Mouse (Mus musculus): ENCODE results near the gene Atp5g3. TPM values are rescaled to one million over a fixed set of nuclear protein-coding genes. Genes with fewer than 3 reads are reported as not detected.

The Atp5g3 gene
- 1,072 and 1,080 TPM in 2 replicates for polyA plus RNA-seq (2012; rRNA removed)

DNA sequence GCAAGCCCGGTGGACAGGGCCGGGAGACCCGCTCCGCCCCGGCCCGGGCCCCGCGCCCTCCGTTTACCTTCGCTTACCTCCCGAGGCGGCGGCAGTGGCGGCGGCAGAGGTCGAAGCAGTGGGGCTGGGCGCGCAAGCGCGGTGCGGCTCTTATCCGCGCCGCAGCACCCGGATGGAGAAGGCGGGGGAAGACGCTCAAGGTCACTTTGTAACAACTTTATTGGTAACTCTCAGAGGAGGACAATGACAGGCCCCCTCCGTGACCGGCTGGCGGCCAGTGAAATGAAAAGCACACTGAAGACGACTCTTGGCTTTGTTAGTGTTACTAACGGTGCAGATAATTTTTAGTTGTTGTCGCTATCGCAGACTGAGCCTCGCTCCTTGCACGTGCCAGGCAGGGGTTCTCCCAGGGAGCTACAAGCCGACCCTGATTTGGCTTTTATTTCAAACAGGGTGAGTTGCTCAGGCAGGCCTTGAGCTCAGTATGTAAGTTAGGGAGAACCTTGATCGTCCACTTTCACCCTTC is at the start of gene Atp5g3:
Gene Atp5g3, minus strand, starts transcription at position 152 of the 526 bp plus-strand sequence.
- DNase-seq, result peak; percentile 94 to 95
- peak within 1 kb of the TSS; percentile 72 for H3K4me3 ChIP-seq (replicated peaks; ENCODE audit: insufficient read depth, low read depth, low read length)
- peak within 1 kb of the TSS; percentile 92 for H3K27ac ChIP-seq (ENCODE audit: insufficient read depth, low read length)
- H3K4me1 ChIP-seq (ENCODE audit: control insufficient read depth, insufficient read depth, low read length), result no peaks in the 10 kb centered on the region; the same call in 1 of the 2 replicates
- WGBS, result under 1% methylated on average over 38 of the region's 38 CpGs
- H3K27me3 ChIP-seq (ENCODE audit: control insufficient read depth, insufficient read depth, low read length), result no peaks in the 10 kb centered on the region
- TF ChIP-seq CTCF (IDR thresholded peaks at IDR 0.05; ENCODE audit: borderline replicate concordance, insufficient read depth, low read depth, low read length) (no peak), POLR2A (IDR thresholded peaks at IDR 0.05; ENCODE audit: borderline replicate concordance, insufficient read depth, low read length) (peak; percentile 87)

DNA sequence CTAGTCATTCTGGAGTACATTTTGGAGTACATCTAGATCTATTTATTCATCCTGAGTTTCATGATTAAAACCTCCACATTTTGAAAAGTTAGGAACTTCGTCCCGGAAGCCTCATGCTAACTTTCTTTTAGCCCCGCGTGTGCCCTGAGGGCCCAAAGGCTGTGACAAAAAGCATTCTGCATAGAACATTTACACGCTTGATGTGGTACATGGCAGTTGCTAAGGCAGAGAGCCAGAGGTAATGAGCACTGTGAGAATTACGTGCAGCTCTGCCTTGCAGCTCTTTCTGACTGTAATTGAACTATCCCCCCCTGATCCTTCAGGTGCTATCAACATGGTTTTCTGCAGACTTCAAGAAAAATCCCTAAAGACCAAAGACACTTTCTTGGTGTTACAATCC is 47.2 kb upstream of the Atp5g3 start:
- WGBS, result 36% methylated on average over 6 of the region's 6 CpGs
- Histone ChIP-seq H3K27ac (ENCODE audit: insufficient read depth, low read length) (no peak overlapping the region), H3K27me3 (ENCODE audit: control insufficient read depth, insufficient read depth, low read length) (no peaks in the 10 kb centered on the region), H3K4me1 (ENCODE audit: control insufficient read depth, insufficient read depth, low read length) (no peaks in the 10 kb centered on the region), H3K4me3 (replicated peaks; ENCODE audit: insufficient read depth, low read depth, low read length) (no peak overlapping the region)
- TF ChIP-seq CTCF (IDR thresholded peaks at IDR 0.05; ENCODE audit: borderline replicate concordance, insufficient read depth, low read depth, low read length), result no peak
- no peak for TF ChIP-seq POLR2A (IDR thresholded peaks at IDR 0.05; ENCODE audit: borderline replicate concordance, insufficient read depth, low read length)
- no peak for DNase-seq

DNA sequence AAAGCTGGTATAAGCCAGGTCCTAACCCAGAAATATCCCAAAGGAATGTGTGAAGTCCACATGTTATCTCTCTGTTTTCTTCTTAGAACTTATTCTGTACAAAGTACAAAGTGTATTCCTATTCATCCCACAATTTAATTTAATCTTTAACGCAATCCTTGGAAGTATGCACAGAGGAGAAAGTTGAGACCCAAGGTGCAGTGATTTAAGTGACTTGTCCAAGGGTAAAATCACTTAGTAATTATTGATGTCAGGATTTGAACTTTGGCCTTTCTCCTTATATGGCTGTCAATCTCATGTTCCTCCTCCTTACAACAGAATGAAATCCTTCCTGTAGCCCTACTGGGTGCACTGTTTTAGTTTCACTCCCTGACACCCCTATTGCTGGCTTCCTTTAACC is 42.5 kb upstream of the Atp5g3 start:
- WGBS, result 89% methylated on average over 1 of the region's 1 CpGs
- DNase-seq, result no peak
- Histone ChIP-seq H3K27ac (ENCODE audit: insufficient read depth, low read length) (no peak overlapping the region), H3K4me3 (replicated peaks; ENCODE audit: insufficient read depth, low read depth, low read length) (no peak overlapping the region), H3K4me1 (ENCODE audit: control insufficient read depth, insufficient read depth, low read length) (no peaks in the 10 kb centered on the region), H3K27me3 (ENCODE audit: control insufficient read depth, insufficient read depth, low read length) (no peaks in the 10 kb centered on the region)
- no peak for TF ChIP-seq POLR2A (IDR thresholded peaks at IDR 0.05; ENCODE audit: borderline replicate concordance, insufficient read depth, low read length)

DNA sequence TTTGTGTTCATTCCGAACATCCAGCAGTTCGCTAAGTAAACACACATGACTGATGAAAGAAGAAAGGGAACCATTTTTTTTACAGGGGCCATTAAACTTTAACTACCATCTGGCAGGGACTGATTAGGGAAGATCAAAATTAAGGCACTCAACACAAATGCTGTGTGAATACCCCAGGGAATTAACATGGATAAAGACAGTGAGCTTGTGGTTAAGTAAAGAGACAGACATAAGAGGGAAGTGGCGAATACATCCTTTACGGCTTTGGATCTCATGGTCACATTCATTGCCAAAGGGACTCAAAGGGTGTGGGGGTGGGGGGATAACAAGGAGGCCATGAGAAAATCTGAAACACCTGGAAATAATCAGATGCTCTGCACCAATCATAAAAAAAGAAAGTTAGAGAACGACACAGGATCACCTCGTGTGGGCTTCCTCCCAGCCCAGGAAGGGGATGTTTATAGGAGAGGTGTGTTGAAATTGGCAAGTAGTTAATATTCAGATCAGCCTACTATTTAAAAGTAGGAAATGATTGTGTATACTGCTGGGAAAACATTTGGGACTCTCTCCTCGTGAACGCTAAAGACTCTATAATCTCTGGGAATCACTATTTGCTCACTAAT is 41.6 kb upstream of the Atp5g3 start:
- WGBS, result 83% methylated on average over 8 of the region's 8 CpGs
- TF ChIP-seq POLR2A (IDR thresholded peaks at IDR 0.05; ENCODE audit: borderline replicate concordance, insufficient read depth, low read length) (no peak), CTCF (IDR thresholded peaks at IDR 0.05; ENCODE audit: borderline replicate concordance, insufficient read depth, low read depth, low read length) (no peak)
- Histone ChIP-seq H3K27me3 (ENCODE audit: control insufficient read depth, insufficient read depth, low read length) (no peaks in the 10 kb centered on the region), H3K27ac (ENCODE audit: insufficient read depth, low read length) (no peak overlapping the region), H3K4me3 (replicated peaks; ENCODE audit: insufficient read depth, low read depth, low read length) (no peak overlapping the region), H3K4me1 (ENCODE audit: control insufficient read depth, insufficient read depth, low read length) (no peaks in the 10 kb centered on the region)
- DNase-seq, result no peak

DNA sequence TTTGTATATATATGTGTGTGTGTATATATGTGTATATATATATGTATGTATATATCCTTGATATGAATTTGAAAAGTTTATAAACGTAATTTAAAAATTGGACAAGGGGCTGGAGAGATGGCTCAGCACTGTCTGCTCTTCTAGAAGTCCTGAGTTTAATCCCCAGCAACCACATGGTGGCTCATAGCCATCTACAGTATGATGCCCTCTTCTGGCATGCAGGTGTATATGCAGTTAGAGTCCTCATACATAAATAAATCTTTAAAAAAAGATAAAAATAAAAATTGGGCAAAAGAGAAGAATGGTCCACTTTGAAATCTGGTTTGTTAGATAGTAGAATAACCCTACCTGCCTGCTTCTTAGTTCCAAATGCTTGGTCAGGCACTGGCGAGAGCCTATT is 36.2 kb upstream of the Atp5g3 start:
- H3K27ac ChIP-seq (ENCODE audit: insufficient read depth, low read length), result no peak overlapping the region
- H3K4me3 ChIP-seq (replicated peaks; ENCODE audit: insufficient read depth, low read depth, low read length), result no peak overlapping the region
- 93% methylated on average over 2 of the region's 2 CpGs for WGBS
- DNase-seq, result no peak
- TF ChIP-seq POLR2A (IDR thresholded peaks at IDR 0.05; ENCODE audit: borderline replicate concordance, insufficient read depth, low read length) (no peak), CTCF (IDR thresholded peaks at IDR 0.05; ENCODE audit: borderline replicate concordance, insufficient read depth, low read depth, low read length) (no peak)
- no peaks in the 10 kb centered on the region for H3K27me3 ChIP-seq (ENCODE audit: control insufficient read depth, insufficient read depth, low read length)
- H3K4me1 ChIP-seq (ENCODE audit: control insufficient read depth, insufficient read depth, low read length), result no peaks in the 10 kb centered on the region

DNA sequence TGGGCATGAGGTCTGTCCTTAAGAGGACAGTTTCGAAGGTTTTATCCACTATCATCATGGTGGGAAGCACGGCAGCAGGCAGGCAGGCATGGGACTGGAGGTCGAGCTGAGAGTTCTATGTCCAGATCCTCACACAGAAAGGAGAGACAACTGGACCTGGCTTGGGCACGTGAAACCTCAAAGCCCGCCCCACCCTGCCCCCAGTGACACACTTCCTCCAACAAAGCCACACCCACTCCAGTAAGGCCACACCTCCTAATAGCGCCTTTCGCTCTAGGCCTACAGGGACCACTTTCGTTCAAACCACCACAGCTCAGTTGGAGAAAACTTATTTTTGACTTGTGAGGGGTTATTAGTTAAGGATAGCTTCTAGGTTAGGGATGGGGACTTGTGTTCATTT is 32.6 kb upstream of the Atp5g3 start:
- DNase-seq, result no peak
- TF ChIP-seq POLR2A (IDR thresholded peaks at IDR 0.05; ENCODE audit: borderline replicate concordance, insufficient read depth, low read length) (no peak), CTCF (IDR thresholded peaks at IDR 0.05; ENCODE audit: borderline replicate concordance, insufficient read depth, low read depth, low read length) (no peak)
- Histone ChIP-seq H3K27ac (ENCODE audit: insufficient read depth, low read length) (no peak overlapping the region), H3K4me3 (replicated peaks; ENCODE audit: insufficient read depth, low read depth, low read length) (no peak overlapping the region), H3K27me3 (ENCODE audit: control insufficient read depth, insufficient read depth, low read length) (no peaks in the 10 kb centered on the region), H3K4me1 (ENCODE audit: control insufficient read depth, insufficient read depth, low read length) (no peaks in the 10 kb centered on the region)
- 93% methylated on average over 8 of the region's 8 CpGs for WGBS

DNA sequence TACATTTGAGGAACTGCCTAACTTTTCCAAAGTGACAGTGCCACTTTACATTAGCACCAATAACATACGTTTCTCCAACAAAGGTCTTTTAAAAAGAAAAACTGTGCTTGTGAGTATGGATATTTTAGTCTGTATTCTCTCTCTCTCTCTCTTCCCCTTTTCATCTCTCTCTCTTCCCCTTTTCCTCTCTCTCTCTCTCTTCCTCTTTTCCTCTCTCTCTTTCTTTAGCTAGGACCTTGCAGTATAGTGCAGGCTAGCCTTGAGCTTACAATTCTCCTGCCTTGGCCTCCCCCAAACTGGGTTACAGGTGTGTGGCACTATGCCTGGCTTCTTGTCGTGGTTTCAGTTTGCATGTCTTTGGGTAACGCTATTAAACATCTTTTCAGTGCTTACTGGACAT is 31.7 kb upstream of the Atp5g3 start:
- no peak overlapping the region for H3K27ac ChIP-seq (ENCODE audit: insufficient read depth, low read length)
- DNase-seq, result no peak
- H3K4me3 ChIP-seq (replicated peaks; ENCODE audit: insufficient read depth, low read depth, low read length), result no peak overlapping the region
- no peaks in the 10 kb centered on the region for H3K27me3 ChIP-seq (ENCODE audit: control insufficient read depth, insufficient read depth, low read length)
- WGBS, result 80% methylated on average over 3 of the region's 3 CpGs
- TF ChIP-seq POLR2A (IDR thresholded peaks at IDR 0.05; ENCODE audit: borderline replicate concordance, insufficient read depth, low read length), result no peak
- no peak for TF ChIP-seq CTCF (IDR thresholded peaks at IDR 0.05; ENCODE audit: borderline replicate concordance, insufficient read depth, low read depth, low read length)
- no peaks in the 10 kb centered on the region for H3K4me1 ChIP-seq (ENCODE audit: control insufficient read depth, insufficient read depth, low read length)

DNA sequence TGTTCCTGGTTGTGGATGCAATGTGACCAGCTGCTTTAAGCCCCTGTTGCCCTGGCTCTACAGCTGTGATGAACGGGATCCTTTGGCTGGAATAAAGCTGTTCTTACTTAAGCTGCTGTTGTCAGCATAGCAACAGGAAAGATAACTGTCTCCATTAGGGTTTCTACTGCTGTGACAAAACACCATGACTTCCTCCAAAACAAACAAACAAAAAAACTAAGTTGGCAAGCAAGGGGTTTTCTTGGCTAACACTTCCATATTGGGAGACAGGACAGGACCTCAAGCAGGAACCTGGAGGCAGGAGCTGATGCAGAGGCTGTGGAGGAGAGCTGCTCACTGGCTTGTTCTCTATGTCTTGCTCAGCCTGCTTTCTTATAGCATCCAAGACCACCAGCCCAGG is 30.2 kb upstream of the Atp5g3 start:
- no peak overlapping the region for H3K4me3 ChIP-seq (replicated peaks; ENCODE audit: insufficient read depth, low read depth, low read length)
- no peak overlapping the region for H3K27ac ChIP-seq (ENCODE audit: insufficient read depth, low read length)
- no peak for DNase-seq
- 57% methylated on average over 1 of the region's 1 CpGs for WGBS
- no peaks in the 10 kb centered on the region for H3K4me1 ChIP-seq (ENCODE audit: control insufficient read depth, insufficient read depth, low read length)
- no peak for TF ChIP-seq CTCF (IDR thresholded peaks at IDR 0.05; ENCODE audit: borderline replicate concordance, insufficient read depth, low read depth, low read length)
- TF ChIP-seq POLR2A (IDR thresholded peaks at IDR 0.05; ENCODE audit: borderline replicate concordance, insufficient read depth, low read length), result no peak
- H3K27me3 ChIP-seq (ENCODE audit: control insufficient read depth, insufficient read depth, low read length), result no peaks in the 10 kb centered on the region
